Mouse (Mus musculus): ENCODE measurements at regions not wholly inside any gene's neighbourhood (a gene's known extent, or its start where the extent isn't known, plus 50 kb on each side); places are given as distances from the start of the nearest gene placed in this dataset.
A peak's percentile ranks its signal among the peaks of the same experiment; 100 is the strongest.

DNA sequence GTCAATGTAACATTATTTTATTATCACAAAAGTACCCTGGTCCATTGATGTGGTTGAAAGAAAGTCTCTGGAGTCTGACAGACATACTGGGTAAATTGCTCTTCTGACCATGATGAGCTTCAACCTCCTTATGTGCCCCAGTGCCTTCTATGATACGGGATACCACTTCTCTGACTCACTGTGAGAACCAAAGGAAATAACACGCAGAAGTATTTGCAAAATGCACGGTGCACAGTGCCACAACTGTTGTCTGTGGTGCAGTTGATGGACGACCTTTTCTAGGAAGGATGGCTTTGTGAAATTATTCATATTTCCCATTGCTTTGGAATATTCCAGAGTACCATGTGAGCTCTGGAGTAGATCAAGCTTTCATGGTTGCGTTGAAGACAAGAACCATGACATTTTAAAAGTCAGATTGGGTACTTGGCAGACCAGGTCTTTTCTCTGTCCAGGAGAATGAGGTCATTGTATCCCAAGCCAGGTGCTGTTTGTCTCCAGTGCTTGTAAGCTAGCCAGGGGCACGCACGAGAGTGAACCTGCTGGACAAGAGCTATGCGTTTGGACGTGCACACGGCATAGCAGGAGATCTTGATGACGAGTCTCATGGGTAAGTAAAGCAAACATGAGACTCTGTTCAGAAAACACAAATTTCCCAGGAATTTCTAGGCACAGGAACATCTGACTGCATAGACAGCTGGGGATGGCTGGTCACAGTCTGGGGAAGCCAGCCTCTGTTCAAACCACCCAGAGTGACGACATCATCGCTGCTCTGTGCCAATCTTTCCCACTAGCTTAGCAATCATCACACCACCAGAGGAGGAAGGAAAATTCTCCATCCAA lies 74.0 kb upstream of the 1700024P04Rik start:
- DNase-seq (ENCODE audit: extremely low read depth, insufficient read length, low spot score) = peak; percentile 47

GRCm38 (mm10) chr13:99057696-99058095 lies 73.3 kb upstream of the 1700024P04Rik start:
- DNase-seq (ENCODE audit: extremely low read depth, insufficient read length, low spot score) = no peak

DNA sequence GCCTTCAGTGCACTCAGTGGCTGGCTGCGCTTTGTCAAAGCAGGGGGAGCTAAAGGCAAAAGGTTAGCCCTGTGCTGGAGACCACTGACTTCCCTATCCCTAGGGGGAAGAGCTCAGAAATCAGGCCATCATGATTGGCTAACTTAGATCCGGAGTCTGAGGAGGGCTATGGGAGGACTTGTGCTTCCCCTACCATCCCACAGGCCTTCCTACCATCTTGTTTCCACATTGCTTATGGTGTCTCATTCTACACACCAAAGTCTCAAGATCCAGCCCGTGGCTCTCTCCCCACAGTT lies 72.9 kb upstream of the 1700024P04Rik start:
- DNase-seq (ENCODE audit: extremely low read depth, insufficient read length, low spot score) = no peak

- DNase-seq (ENCODE audit: extremely low read depth, insufficient read length, low spot score) = no peak
These were observed 72.3 kb upstream of the 1700024P04Rik start for GRCm38 (mm10) chr13:99056432-99057292.

DNA sequence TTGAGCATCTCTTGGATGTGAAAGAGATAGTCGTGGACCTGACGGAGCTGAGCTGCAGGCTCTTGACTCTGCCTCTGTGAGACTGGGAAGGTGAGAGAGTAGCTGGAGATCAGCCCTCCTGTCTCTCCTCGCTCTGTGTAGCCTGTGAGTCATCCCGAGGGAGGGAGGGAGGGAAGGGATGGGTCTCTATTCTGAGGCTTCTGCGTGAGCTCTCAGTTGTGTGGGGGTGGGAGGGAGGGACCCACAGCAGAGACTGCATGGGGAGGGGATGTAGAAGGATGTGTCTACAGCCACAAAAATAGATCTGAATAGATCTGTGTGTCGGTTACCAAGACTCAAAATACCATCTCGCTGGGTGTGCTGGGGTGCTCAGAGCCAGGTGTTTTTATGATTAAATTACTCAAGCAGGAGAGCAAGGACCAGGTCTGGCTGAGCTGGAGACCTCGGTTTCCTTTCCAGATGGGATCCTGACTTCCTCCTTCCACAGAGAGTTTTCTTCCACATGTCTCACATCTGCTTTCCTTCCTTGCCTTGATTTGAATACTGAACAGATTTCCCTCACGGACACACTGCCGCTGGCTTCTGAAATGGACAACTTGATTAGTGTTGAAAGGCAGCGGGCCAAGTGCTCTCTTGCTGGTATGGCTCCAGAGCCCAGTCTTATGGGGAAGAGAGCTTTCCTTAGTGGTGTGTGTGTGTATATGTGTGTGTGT lies 71.4 kb upstream of the 1700024P04Rik start:
- DNase-seq (ENCODE audit: extremely low read depth, insufficient read length, low spot score) = no peak

GRCm38 (mm10) chr13:99052076-99052475 lies 67.7 kb upstream of the 1700024P04Rik start:
- no peak for DNase-seq (ENCODE audit: extremely low read depth, insufficient read length, low spot score)

- DNase-seq (ENCODE audit: extremely low read depth, insufficient read length, low spot score) = no peak
These were observed 65.3 kb upstream of the 1700024P04Rik start for GRCm38 (mm10) chr13:99049699-99050098.

DNA sequence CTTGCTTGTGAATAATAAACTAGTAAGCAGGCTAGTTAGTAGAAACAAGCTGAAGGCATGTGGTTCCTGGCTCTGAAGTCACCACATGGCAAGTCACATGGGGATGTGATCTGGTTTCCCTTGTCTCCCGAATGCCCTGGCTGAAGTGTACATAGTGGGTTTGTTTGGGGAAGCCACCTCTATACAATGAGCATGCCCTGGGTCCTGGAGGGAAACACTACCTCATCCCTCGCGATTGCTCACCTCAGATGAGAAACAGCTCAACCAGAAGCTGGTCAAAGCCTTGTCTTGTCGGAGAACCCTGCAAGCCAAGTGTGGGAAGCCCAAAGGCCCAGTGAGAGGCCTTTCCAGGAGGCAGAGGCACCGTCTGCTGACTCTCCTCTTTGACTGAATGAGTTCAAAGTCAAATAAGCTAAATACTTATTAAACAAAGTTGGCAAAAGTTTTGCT lies 64.3 kb upstream of the 1700024P04Rik start:
- no peak for DNase-seq (ENCODE audit: extremely low read depth, insufficient read length, low spot score)

- DNase-seq (ENCODE audit: extremely low read depth, insufficient read length, low spot score) = no peak
These were observed 62.9 kb upstream of the 1700024P04Rik start for GRCm38 (mm10) chr13:99047219-99047618.

- DNase-seq (ENCODE audit: extremely low read depth, insufficient read length, low spot score) = no peak
These were observed 62.4 kb upstream of the 1700024P04Rik start for GRCm38 (mm10) chr13:99046737-99047136.

GRCm38 (mm10) chr13:99042086-99042485 lies 57.7 kb upstream of the 1700024P04Rik start:
- no peak for DNase-seq (ENCODE audit: extremely low read depth, insufficient read length, low spot score)

- DNase-seq (ENCODE audit: extremely low read depth, insufficient read length, low spot score) = no peak
These were observed 56.9 kb upstream of the 1700024P04Rik start for GRCm38 (mm10) chr13:99041256-99041655.

- DNase-seq (ENCODE audit: extremely low read depth, insufficient read length, low spot score) = no peak
These were observed 56.5 kb upstream of the 1700024P04Rik start for GRCm38 (mm10) chr13:99040846-99041245.

DNA sequence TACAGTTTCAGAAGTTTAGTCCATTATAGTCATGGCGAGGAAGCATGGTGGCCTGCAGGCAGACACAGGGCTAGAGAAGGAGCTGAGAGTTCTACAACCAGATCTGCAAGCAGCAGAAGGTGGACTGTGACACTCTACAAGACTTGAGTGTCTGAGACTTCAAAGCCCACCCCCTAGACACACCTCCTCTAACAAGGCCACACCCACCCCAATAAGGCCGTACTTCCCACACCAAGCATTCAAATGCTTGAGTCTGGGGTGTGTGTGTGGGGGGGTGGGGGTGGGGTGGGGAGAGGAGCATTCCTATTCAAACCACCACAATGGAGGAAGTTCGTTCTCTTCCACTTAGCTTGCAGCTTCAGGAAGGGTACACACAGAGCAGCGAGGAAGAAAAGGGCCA lies 55.8 kb upstream of the 1700024P04Rik start:
- no peak for DNase-seq (ENCODE audit: extremely low read depth, insufficient read length, low spot score)

GRCm38 (mm10) chr13:99039063-99039385 lies 54.7 kb upstream of the 1700024P04Rik start:
- DNase-seq (ENCODE audit: extremely low read depth, insufficient read length, low spot score) = no peak

GRCm38 (mm10) chr13:99038198-99039062 lies 54.1 kb upstream of the 1700024P04Rik start:
- no peak for DNase-seq (ENCODE audit: extremely low read depth, insufficient read length, low spot score)

DNA sequence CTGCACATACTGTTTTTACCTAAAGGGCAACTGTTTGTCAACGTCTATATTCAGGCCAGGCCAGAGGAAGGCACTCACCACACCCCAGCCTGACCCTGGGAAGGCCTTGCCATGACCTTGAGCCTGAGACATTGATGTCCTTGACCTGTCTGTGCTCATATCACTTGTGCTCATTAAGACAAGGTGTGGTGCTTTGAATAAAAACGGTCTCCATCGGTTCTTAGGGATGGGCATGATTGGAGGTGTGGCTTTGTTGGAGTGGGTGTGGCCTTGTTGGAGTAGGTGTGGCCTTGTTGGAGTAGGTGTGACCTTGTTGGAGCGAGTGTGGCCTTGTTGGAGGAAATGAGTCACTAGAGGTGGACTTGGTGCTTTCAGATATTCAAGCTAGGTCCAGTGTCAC lies 52.8 kb upstream of the 1700024P04Rik start:
- no peak for DNase-seq (ENCODE audit: extremely low read depth, insufficient read length, low spot score)

Measured in 3134 (cell line).